Mouse (Mus musculus) left cerebral cortex, postnatal 25 days (tissue): ENCODE measurements at regions not wholly inside any gene's neighbourhood (a gene's known extent, or its start where the extent isn't known, plus 50 kb on each side); places are given as distances from the start of the nearest gene placed in this dataset.

Experiments used
- DNase-seq, 2 experiments: peaks; one replicate each; pipeline ENCODE4 v3.0.0; 2022; ENCODE audit warnings: low spot score in 2 of 2, mixed read lengths in 1 of 2
- intact Hi-C: fragments of 180-260 bp; cut with DNase I; formaldehyde crosslinking; loops from one replicate; pipeline ENCODE4 v1.15.1; 2025

DNA sequence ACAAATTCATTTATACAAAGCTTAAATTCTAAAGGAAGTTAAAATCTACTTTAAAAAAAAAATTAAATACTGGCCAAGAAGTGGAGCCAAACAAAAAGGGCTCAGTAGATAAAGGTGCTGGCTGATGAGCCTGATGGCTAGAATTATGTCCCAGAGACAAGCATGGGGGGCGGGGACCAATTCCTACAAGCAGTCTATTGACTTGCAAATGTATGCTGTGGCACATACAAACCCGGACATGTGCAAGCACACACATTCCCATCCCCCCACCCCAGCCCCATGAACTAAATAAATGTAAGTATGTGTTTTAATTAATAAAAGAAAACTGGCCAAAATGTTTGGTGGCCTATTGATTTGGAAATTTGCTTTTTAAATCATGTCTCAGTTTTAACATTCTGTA, 366.7 kb upstream of the Cblb start:
- no peak for DNase-seq
- intact Hi-C loops = no loop called here

DNA sequence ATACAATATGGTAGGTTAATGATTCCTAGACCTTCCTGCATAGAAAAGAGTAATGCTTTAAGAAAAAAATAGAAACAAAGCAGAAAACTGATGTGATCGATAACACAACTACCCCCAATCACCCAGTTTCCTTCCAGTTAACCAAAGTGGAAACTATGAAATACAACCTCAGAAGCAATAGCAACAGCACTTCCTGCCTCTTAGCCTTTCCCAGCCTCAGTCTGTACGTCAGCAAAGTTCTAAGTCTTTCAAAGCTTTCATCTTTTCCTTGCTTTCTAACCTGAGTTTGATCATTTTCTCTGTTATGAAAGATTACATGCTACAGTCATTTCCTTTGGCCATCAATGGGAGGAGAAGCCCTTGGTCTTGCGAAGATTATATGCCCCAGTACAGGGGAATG, 355.9 kb upstream of the Cblb start:
- intact Hi-C loops = no loop called here
- DNase-seq = no peak

DNA sequence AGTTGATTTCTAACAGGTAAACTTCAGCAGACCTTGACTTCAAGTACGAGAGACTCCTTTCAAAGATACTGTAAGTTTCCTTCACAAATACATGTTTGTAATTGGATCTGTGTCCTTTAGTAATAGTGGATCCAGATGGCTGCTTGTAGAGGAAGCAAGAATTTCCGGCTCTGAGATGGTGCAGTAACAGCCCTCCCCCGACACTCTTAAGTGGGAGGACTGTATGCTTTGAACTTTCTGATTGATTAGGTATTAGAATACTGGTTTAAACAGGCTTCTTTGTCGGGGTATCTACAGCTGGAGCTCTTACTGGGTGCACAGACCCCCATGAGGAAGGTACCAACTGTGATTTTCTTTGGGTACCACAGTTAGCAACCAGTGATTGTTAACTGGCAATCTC, 355.0 kb upstream of the Cblb start:
- no peak for DNase-seq
- intact Hi-C loops = no loop called here

DNA sequence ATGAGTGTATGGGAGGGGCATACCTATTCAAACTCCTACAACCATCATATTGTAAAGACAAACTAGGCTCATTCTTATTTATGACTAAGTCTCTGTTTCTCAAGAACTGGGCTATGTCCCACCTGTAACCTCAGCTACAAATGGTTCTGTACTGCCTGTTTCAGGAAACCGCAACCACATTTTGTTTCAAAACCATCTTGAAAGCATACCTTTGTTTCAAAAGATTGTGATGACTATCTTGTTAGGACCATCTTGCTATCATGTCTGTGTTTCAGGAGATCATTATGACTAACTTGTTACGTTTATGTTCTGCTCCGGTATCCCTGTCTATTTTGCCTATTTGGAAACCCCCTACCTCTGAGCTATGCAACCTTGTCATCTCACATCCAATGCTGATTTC, 340.2 kb upstream of the Cblb start:
- no peak for DNase-seq

DNA sequence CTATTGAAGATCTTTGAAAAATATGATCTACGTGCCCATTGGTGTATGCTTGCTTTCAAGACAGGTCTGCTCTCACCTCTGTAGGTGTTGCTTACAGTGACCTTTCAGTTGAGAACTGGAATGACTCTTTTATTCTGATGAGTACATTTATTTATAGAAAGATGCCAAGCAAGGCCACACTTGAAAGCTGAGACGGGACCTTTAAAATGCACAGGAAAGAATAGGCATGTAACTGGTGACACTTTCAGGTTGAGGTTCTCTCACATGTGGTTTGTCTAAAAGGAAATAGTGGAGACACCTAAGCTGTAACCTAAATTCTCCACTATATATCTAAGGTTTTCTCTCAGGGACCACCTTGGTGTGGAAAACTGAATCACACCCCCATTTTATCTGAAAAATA, 326.0 kb upstream of the Cblb start:
- intact Hi-C loops = no loop called here
- DNase-seq = no peak

More for the DNA sequence above, 340.2 kb upstream of the Cblb start:
- intact Hi-C loops = no loop called here

DNA sequence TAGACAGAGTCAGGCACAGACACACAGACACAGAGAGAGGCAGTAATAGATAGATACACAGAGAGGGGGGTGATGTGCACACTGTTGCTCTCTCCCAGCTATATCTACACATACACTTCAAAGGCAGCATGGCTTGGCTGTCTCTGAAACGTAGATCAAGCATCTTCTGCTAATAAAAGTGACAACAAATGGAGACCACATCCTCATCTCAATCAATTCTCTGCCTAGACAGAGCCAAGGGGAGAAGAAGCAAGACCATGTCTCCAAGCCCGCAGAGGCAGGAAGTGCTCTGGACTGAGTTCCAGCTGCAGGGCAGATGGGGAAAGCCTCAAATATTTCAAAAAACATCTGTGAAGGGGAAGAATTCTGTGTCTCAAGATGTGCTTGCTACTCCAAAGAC, 312.3 kb upstream of the Cblb start:
- no peak for DNase-seq
- intact Hi-C loops = no loop called here

DNA sequence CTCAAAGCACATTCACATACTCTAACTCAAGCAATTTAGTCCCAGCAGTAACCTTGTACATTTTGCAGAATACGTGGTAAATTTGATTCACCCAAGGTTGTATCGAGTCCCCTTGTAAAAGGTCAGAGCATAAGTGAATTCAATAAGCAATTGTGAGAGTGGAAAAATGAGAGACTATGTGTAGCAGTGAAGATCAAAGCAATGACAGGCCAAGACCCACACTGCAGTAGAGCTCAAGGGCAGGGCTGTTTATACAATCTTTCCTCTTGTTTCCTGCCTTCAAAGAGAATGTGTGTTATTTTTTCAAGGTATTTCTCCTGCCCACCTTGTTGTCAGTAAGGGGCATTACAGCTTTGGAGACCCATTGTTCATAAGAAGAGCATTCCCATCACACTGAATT, 311.4 kb upstream of the Cblb start:
- DNase-seq = no peak
- intact Hi-C loops = no loop called here

DNA sequence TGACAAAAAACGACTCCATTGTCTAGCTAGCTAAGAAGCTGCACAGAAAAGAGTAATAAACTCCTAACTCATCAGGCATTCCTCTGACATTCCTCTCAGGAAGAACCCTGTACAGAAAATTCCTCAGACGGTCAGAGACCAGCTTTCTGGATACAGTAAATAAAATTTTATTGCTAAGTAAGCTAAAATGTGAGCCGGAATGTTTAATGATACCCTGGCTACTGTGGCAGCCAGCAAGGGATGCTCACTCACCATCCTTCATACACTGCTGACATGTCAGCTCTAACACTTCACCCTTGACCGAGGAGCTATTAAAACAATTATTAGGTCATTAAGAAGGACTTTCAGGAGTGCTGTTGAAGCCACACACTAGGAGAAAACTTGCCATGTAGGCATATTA, 308.3 kb upstream of the Cblb start:
- DNase-seq = no peak

DNA sequence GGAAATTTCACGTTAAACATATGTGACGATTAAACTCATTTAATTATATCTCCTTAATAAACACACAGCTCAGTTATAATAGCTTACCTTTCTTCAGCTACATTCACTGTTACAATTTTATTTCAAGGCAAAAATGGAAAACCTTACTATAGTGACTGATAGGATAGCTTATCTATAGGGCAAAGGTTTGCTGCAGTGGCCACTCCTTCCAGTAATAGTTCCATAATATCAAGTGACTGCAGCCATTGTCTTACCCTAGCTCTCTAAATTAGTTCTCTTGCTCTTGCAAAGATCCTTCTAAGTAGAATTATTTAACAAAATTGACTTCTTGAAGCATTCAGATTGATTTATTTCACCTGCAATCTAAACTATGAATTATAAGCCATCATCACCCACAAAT, 289.1 kb upstream of the Cblb start:
- intact Hi-C loops = no loop called here
- no peak for DNase-seq

More for the DNA sequence above, 308.3 kb upstream of the Cblb start:
- intact Hi-C loops = no loop called here

DNA sequence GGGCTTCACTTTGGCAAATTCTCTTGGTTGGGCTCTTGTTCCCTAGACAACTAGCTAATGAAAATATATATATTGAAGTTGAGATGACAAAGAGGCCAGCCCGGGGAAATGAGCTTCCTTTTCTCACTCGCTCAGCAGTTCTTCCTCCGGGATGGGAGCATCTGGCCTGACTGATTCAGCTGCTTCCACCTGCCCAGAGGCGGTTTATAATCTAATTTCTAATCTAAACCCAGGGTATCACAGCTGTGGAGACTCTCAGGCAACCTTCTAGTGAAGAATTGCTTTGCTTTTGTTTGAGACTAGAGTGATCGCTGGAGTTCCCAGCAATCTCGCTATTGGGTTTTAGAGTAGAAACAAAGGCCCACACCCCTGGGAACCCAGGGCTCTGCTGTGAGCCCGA, 279.1 kb upstream of the Cblb start:
- no peak for DNase-seq
- intact Hi-C loops = no loop called here

DNA sequence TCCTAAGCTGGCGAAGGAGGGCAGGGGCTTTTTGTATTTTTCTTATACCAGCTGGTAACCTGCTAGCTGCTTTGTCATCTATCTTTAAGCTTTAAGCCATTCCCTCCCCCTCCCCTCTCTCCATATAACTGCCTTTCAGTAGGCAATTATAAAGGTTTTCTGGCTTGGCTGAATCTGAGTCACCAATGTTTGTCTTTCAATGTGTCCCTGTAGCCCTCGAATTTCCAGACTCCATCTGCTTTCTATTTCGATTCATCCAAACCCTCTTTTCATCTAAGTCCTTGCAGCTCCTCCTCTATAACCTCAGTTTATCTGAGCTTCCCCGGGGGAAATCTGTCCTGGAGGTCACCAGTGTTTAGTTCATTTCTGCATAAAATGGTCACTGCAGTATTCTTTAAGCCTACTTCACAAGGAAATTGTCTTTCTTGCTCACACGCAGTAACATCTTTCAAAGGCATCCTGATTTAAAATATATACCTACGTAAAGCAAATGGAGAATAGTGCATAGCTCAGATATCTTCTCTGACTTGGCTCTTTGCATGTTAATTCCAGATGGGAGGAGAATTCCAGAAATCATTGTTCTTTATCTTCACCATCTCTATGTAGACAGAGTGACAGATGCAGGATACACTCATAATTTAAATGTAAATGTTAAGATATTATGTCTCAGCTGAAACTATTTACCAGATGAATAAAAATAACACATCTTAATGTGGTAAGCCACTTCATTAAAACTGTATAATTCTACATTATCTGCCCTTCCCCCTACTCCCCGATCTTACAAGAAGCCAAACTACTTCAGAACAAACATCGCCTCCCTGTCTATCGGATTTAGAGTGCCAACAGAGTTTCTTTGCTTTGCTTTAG, 272.4 kb upstream of the Cblb start:
- peak; percentile 7 to 50 for DNase-seq

DNA sequence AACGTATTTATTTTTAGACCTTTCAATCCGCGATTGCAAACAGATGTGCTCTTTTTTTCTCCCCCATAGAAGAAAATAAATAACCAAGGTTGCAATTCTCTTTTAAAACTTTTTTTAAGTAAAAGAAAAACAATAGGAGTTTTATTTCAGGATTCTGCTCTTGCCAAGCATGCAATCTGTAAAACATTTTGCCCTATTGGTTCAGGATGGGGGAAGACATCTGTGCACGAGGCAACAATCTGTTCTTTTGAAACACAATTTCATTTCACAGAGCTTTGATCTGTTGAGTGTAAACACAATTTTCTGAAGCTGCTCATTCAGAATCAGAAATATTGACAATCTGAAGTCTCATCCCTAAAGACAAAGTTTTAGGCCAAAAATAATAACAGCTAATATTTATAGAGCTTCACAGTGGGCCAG, 271.8 kb upstream of the Cblb start:
- intact Hi-C loops = no loop called here
- DNase-seq = peak in 1 of 2 experiments; percentile 9

More for the DNA sequence above, 272.4 kb upstream of the Cblb start:
- intact Hi-C loops = no loop called here

DNA sequence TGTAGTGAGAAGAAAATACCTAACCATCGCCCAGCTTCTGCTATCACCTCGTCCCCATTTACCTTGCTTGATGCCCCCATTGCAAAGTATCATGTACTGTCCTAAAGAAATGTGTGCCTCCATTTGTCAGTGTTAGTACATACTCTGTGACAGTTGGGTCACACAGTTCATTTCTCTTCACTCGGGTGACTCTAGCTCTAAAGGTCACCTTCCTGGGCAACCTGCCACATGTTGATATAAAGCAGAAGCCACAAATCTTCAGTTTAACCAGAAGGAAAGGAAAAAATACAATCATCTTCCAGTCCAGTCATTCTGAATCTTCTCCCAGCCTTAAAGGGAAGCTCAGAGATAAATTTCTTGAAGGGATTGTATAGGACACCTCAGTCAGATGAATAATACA, 263.5 kb upstream of the Cblb start:
- no peak for DNase-seq
- intact Hi-C loops = no loop called here

DNA sequence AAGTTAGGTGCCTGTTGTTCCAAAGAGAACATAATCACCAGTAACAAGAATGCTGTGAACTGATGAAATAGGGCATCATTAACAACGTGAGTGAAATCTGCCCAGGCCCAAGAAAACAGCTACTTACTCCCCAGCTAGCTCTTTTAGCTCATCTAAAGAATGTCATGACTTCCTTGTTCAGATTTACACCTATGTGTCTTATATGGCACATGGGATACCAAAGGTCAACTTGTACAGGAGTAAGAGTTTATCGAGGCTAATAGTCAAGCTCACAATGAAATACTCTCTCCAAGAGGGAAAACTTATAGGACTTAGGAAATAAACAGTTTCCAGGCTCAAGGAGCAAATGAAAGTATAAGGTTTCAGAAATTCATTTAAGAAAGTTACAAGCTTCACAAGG, 252.1 kb upstream of the Cblb start:
- no peak for DNase-seq
- intact Hi-C loops = no loop called here

DNA sequence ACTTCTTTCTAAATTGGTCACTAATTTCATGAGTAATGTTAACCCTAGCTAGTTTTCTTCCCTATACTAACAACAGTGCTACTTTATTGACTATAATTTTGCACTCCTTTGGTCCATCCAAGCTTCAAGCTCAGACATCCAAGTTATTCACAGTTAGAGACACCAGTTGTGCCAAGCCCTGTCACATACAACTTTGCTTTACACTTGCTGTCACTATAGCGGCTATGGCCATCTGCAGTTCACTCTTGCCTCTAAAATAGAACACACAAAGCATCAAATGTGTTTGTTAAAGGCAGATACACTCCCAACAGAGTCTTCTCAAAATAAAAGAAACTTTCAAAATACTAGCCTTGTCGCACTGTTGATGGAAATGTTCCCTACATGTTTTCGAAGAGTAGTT, 236.0 kb upstream of the Cblb start:
- intact Hi-C loops = no loop called here
- DNase-seq = no peak

DNA sequence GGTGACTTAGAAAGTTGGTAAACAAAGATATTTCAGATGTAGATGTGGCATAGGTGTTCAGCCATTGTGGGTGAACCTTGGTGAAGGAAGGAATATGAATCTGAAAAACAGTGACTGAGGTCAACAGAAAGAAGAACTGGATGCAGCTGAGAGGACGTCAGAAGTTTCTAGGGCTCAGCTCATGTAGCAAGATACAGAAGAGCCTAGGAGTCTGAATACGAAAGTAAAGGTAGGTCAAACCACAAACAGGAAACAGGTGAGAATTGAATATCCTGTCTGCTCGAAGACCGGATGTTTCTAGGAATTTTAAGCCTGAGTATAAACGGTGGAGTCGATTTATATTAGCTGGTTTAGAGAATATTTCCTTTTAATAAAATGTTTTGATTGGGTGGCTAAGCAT, 223.7 kb upstream of the Cblb start:
- intact Hi-C loops = no loop called here
- no peak for DNase-seq

DNA sequence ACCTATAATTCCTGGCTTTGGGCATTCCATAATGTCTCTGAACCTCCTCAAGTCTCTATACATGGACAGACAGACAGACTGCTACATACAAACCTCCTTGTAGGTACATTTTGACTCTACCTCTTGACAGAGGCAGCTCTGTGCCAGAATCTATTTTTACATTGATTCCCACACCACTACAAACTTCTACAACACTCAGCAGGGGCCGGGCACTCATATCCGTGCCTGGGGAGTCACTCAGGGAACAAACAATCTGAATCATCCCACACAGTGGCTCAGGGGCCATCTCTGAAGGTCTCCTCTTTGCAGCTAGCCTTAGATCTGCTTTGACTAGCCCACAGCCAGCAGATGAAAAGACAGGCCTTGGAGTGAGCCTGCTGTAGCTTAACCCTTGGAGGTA, 221.9 kb upstream of the Cblb start:
- intact Hi-C loops = no loop called here

DNA sequence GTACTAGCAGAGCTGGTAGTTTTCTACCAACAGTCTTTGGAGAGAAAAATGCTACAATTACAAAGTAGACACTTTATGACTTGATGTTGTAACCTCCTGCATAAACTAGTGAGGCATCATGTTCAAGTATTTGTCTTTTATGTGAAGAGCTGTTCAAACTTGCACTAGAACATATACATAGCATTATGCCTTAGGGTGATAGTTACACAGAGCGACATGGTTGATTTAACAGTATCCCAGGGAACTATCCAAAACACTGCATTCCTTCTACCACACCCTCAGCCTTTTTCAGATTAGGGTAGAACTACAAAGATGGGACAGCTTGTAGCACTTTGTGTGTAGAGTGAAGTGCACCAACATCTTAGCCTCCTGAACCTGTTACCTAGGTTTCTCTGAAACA, 220.0 kb upstream of the Cblb start:
- intact Hi-C loops = no loop called here

More for the DNA sequence above, 221.9 kb upstream of the Cblb start:
- no peak for DNase-seq

DNA sequence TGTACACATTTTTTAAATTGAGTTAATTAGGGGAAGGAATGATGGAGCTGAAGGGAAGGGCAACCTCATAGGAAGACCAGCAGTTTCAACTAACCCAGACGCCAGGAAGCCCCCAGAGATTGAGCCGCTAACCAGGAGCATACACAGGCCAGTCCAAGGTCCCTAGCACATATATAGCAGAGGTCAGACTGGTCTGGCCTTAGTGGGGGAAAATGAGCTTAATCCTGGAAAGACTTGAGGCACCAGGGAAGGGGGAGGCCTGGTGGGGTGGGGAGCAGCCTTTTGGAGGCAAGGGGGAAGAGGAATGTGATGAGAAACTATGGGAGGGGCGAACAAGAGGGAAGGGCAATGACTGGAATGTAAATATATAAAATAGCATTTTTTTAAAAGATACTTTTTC, 188.3 kb upstream of the Cblb start:
- no peak for DNase-seq
- intact Hi-C loops = no loop called here

More for the DNA sequence above, 220.0 kb upstream of the Cblb start:
- DNase-seq = no peak

DNA sequence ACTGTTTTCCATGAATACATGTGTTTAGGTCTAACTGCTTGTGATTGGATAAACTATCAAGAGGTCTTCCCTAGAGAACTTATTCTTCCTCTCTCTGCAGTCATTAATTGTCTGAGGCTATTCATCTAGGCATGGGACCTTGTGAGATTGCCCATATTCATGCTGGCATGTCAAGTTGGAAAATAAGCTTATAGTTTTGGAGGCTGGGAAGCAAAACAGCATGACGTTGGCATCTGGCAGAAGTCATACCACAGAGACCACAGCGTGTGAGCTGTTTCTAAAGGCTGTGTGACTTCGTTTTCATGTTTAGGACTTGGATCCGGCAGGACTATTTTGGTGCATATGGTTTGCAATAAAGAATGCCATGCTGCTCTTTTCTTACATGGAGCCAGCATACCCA, 185.5 kb upstream of the Cblb start:
- intact Hi-C loops = no loop called here
- DNase-seq = no peak

DNA sequence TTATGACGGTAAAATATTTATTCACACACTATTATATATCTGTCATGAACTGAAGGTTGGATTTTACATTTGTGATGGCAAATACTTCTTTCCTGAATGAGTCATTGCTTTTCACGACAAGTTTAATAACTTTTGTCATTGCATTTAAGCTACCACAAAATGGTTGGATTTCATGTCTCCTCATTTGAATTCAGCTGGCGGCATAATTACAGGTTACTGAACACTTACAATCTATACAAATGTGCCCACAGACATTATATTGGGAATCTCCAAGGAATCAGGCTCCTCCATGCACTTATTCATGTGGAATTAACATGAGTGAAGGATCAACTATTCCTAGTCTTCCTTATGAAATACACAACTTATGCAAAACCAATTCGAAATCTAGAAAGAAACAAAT, 150.3 kb upstream of the Cblb start:
- no peak for DNase-seq
- intact Hi-C loops = no loop called here

DNA sequence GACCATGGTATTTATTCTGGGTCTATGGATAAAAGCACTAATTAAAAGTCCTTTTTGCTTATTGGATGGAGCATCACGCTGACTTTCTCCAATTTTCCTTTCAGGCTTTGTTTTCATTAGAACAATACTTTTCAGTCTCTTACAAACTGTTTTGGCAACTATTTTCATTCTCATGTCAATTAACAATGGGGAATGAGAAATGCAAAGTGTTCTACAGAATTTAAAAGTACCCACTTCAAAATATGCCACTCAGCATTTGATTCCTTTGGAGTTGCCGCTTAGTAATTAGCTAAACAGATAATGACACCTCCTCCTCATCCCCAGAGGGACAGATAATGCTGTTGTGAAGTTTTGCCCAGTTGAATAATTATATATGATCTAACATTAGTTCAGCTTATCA, 149.9 kb upstream of the Cblb start:
- intact Hi-C loops = no loop called here

More for the DNA sequence above, 149.9 kb upstream of the Cblb start:
- DNase-seq = no peak
